Mouse (Mus musculus): Measurements from ENCODE around the gene Cdca8.
A peak's percentile ranks its signal among the peaks of the same experiment; 100 is the strongest.

Gene Cdca8

DNA sequence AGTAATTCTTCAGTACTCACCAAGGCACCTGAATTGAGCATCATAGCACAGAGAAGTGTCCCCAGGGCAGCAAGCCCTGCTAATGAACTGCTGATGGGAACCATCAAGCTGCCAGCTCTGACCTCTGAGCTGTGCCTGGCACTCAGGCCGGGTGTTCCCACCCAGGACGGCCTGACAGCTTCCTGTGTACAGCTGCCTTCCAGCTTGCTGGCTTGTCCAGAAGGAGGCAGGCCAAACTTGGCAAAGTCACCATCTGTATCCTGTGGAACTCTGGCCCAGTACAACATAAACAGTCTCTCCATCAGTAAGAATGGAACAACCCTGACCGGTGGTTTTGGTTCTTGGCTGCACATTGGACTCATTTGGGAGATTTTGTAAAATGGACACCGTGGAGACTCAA lies 14.4 kb upstream of the Cdca8 start:
- no peak for DNase-seq (ENCODE audit: low spot score)

GRCm38 (mm10) chr4:124951036-124951433 lies 11.9 kb upstream of the Cdca8 start:
- DNase-seq (ENCODE audit: low spot score): no peak

DNA sequence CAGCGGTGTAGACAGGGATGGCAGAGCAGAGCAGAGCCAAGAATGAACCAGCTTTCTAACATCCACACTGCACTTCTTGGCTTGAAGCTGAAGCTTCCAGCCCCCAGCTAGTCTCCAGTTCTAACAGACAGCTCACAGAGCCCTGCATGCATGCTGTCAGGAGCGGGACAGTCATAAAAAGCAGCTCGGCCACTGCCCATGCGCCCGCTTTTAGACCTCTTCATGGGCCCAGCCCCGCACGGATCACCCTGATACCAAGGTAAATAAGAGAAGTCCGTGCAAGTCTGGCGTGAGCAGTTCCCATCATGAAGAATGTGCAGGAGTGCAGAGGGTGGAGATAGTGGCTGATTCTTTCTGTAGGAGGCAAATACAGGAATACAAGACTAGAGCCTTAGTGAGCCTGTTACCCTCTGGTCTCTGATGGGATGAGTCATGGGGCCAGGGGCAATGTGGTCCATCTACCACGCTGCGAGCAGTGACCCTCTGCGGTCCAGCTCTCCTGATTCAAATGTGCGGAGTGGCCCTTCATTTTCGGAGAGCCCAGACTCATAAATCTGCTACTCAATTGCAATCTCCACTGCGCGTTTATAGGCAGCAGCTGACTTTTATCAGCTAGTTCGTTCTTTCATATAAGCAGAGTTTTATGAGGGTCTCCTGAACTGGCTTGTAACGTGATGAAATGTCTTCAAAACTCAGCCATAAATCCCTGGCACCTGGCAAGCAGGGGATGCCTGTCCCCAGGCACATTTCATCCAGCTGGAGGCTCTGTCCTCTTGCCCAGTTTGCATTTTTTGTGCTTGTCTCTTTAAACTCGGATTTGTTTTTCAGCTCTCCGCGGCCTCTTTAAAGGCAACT lies 11.3 kb upstream of the Cdca8 start:
- no peak for DNase-seq (ENCODE audit: low spot score)

- no peak for DNase-seq (ENCODE audit: low spot score)
These were observed 10.4 kb upstream of the Cdca8 start for GRCm38 (mm10) chr4:124949488-124949887.

GRCm38 (mm10) chr4:124944961-124945360 lies 5.8 kb upstream of the Cdca8 start:
- DNase-seq (ENCODE audit: low spot score): no peak

- DNase-seq (ENCODE audit: low spot score): no peak
These were observed 4.7 kb upstream of the Cdca8 start for GRCm38 (mm10) chr4:124943781-124944180.

DNA sequence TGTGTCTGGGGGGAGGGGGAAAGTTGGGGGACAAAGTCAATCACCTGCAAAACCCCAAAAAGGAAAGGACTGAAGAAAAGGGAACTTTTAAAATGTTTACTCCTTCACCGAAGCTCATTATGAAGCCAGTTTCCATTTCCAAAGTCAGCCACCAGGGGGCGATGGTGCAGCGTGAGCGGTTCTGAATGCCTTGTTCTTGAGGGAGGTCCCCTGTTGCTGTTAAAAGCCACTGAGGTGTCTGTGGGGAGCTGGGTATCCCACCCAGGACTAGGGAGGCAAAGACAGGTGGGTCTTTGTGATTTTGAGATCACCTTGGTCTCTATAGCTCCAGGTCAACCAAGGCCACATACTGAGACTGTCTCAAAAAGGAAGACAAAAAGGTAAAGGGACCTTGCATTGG lies 3.9 kb upstream of the Cdca8 start:
- DNase-seq (ENCODE audit: low spot score): peak; percentile 86

DNA sequence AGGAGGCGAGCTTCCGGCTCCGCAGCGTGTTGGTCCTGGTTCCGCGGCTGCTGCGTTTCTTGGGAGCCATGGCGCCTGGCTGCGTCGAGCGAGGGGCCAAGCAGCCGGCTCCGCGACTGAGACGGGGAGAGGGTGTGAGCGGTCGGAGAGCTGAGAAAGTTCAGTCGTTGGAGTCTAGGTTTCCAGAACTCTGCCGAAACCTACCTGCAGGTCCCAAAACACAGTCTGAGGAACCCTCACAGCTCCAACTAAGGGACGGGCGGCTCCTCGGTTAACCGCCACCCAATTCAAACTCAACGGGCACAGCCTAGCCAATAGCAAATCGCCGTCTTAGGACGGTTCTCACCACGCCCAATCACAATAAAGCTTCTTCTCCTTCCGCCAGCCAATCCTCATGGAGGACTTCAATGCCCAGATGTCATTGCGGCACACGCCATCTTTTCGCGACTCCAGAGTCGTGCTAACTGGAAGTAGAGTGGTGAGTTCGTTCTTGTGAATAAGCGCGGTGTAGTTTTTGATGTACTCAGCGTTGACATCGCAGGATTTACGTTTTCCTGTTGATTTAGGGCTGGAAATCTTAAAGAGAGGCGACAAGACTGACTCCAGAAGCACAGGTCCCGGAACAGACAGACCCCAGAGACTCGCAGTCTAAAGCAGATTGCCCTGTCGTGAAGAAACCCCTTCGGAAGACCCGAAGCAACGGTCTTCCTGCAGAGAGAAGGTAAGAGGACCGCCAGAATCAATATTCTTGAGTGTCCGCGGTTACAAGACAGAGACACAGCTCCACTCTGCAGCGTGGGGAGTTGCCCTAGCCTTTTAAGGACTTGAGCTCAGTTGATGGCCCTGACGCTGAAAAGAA lies 2.3 kb downstream of the Cdca8 start, which contains the start of gene 9930104L06Rik:
Gene 9930104L06Rik, plus strand, starts transcription at position 436 of the 859 bp plus-strand sequence.
- DNase-seq (ENCODE audit: low spot score): peak; percentile 95

GRCm38 (mm10) chr4:124928102-124928501 lies 11.0 kb downstream of the Cdca8 start:
- DNase-seq (ENCODE audit: low spot score): no peak

GRCm38 (mm10) chr4:124905971-124906822 lies 32.9 kb downstream of the Cdca8 start:
- DNase-seq (ENCODE audit: low spot score): no peak

- DNase-seq (ENCODE audit: low spot score): no peak
These were observed 33.7 kb downstream of the Cdca8 start for GRCm38 (mm10) chr4:124905417-124905816.

GRCm38 (mm10) chr4:124899906-124900305 lies 39.2 kb downstream of the Cdca8 start:
- DNase-seq (ENCODE audit: low spot score): no peak

- no peak for DNase-seq (ENCODE audit: low spot score)
These were observed 40.7 kb downstream of the Cdca8 start for GRCm38 (mm10) chr4:124898428-124898827.

DNA sequence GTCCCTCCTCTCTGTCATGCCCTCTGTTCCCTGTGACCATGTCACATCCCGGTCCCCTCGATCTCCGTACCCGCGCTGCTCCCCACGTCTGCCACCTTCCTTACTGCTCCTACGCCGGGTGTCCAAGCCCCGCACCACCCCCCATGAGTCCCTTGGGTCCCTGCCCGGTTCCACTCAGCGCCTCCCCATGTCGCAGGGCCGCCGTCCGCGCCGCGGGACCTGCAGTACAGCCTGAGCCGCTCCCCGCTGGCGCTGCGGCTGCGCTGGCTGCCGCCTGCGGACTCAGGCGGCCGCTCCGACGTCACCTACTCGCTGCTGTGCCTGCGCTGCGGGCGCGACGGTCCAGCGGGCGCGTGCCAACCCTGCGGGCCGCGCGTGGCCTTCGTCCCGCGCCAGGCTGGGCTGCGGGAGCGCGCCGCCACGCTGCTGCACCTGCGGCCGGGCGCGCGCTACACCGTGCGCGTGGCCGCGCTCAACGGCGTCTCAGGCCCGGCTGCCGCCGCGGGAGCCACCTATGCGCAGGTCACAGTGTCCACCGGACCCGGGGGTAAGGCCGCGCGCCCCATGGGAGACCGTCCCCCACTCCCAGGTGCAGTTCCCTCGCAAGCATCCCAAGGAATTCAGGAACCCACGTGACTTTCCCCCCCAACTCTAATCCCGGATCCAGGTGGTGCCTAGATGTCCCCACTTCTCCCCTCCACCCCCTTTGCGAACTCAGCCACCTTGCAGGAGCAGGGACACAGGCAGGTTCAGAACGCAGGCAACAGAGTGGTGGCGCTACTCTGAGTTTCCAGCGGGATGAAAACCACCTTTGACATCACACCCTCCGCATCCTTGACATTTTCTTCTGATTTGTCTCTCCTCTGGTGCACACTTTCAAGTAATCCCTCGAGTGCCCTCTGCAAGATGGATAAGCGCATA lies 44.3 kb downstream of the Cdca8 start:
- peak; percentile 52 for DNase-seq (ENCODE audit: low spot score)

- DNase-seq (ENCODE audit: low spot score): no peak
These were observed 45.3 kb downstream of the Cdca8 start for GRCm38 (mm10) chr4:124893769-124894168.

DNA sequence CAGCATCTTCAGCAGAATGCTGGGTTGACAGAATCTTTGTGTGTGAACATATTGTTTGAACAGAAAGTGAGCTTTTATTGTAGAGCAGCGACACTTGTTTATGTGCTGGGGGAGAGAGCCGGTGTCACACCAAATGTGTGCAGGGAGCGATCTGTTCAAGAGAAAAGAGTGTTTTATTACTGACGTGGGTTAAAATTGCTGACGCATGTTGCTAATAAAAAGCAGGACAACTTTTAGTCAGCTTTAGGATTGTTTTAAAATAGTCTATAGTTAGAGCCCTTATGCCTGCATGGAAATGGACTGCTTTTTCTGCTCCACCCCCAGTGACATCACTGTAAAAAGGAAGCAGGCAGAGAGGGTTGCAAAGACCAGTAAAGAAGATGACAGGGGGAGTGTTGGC lies 48.3 kb downstream of the Cdca8 start:
- peak; percentile 40 for DNase-seq (ENCODE audit: low spot score)

GRCm38 (mm10) chr4:124889935-124890334 lies 49.2 kb downstream of the Cdca8 start:
- DNase-seq (ENCODE audit: low spot score): no peak

DNA sequence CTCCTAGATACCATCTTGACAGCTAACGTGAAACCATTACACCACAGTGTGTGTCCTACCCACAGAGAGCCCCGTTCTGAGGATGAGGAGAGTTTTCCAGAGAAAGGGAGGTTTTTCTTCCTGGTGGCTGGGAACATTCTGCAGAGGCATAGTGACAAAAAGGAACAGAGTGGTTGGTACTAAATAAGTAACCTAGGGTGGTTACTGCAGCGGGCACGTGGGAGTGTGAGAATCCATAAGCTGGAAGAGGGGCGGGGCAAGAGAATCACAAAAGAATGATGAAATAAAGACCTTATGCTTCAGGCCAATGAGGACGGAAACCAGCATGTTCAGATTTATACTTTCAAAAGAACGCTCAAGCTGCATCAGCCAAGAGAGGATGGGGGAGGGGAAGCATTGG lies 50.4 kb downstream of the Cdca8 start:
- DNase-seq (ENCODE audit: low spot score): no peak

DNA sequence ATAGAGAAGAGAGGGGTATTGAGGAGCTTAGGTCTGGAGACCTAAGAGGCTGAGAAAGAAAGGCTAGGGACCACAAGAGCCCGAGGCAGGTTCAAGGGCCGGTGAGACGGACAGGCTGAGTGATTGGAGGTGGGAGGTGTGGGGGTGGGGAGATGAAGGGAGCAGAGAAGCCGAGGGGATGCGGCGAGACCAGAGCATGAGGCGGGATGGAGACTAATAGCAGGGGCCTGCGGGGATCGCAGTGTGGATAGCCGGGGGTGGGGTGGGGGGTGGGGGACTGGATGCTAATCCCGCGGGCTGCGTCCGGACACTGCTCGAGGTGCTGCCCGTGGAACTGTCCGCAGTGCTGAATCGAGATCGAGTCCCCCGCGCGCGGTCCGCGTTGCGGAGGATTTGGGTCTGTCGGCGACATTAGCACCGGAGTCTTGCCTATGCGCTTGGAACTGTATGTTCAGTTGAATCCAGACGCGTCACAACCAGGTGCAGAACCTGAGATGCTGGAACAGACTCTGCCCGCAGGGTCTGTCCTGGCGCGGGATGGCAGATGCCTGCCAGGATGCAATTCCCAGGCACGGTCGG lies 56.9 kb downstream of the Cdca8 start:
- no peak for DNase-seq (ENCODE audit: low spot score)

GRCm38 (mm10) chr4:124881341-124881908 lies 57.7 kb downstream of the Cdca8 start:
- peak; percentile 75 for DNase-seq (ENCODE audit: low spot score)

Data from layer of hippocampus, adult 11-12 months (tissue).